Mouse (Mus musculus) fibroblast of lung, adult 2 months (primary cell): Measurements from ENCODE around the gene Slc35b4.

Experiments used
- DNase-seq: peaks from one replicate; pipeline ENCODE4 v3.0.0-alpha.2; 2011; ENCODE audit warnings: low read depth

Slc35b4 gene

DNA sequence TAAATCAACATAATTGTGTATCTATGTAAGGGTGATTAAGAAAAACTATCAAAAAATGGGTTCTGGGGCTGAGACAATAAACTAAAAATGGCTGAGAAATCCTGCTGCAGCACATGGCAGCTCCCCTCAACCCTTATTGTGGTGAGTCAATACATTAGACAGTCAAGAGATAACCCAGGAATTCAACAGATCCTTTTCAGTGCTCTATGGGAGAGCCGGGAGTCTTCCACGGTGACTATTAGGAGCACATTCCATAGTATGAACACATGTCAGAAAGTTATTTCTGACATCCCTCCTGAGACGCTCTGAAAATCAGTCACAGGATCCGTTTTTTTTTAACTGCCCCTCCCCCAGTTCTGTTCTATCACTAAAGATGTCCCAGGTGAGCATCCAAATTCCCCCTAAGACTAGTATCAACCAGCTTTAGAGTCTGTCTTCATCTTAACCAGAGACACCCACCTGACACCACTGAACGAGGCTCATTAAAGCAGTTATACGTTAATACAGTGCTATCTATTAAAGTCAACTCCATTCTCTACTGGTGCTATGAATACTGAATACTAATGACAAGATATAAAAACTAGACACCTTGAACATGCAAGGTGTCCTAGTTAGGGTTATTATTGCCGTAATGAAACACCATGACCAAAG, 5.9 kb downstream of the Slc35b4 start:
- no peak for DNase-seq

GRCm38 (mm10) chr6:34168834-34169233, 8.1 kb downstream of the Slc35b4 start:
- DNase-seq, result no peak

GRCm38 (mm10) chr6:34163014-34163413, 13.9 kb downstream of the Slc35b4 start:
- DNase-seq, result no peak

GRCm38 (mm10) chr6:34162607-34163006, 14.3 kb downstream of the Slc35b4 start:
- DNase-seq, result no peak

GRCm38 (mm10) chr6:34161511-34161910, 15.4 kb downstream of the Slc35b4 start:
- no peak for DNase-seq

- no peak for DNase-seq
Observed at GRCm38 (mm10) chr6:34160816-34161310, 16.0 kb downstream of the Slc35b4 start.

- DNase-seq, result no peak
Observed at GRCm38 (mm10) chr6:34159998-34160815, 16.7 kb downstream of the Slc35b4 start.

DNA sequence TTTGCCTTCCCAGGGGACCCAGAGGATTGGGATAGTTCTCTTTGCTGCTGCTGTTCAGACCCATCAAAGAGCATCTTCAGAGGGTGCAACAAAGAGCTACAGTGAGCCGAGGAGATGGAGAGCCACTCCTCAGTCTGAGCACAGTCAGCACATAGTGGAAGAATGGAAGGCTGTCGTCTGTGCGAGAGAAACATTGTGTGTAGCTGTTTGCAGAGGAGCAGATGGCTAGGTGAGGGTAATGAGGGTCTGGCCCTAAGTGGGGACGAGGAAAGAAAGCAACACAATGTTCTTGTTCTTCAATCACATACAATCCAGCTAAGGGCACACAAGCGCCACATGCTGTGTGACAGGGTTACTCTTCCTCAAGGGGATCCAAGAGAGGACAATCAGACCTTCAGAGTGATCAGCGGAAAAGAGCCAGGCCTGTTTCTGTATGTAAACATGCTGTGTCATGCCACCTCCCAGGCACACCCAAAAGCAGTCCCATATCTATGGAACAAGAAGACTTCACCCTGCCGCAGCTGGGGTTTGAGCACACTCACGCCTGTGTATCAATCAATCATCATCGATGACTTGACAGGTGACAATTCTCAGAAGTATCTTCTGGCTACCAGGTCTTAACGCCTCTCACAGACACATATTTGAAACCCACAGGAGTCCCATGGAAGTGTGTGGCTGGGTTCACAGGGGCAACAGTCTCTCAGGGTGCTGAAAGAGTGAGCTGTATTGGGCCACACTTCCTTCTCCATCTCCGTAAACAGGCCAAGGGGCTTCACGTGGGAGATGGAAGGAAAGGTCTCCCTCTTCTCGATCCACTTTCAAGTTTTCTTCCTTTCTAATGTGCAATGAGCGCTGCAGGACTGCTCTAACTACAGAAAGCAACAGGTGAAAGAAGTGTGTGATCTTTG, 19.8 kb downstream of the Slc35b4 start:
- DNase-seq, result no peak

- DNase-seq, result no peak
Observed at GRCm38 (mm10) chr6:34156057-34156456, 20.9 kb downstream of the Slc35b4 start.

- no peak for DNase-seq
Observed at GRCm38 (mm10) chr6:34155137-34155804, 21.6 kb downstream of the Slc35b4 start.

GRCm38 (mm10) chr6:34154202-34154601, 22.7 kb downstream of the Slc35b4 start:
- peak; percentile 27 for DNase-seq

DNA sequence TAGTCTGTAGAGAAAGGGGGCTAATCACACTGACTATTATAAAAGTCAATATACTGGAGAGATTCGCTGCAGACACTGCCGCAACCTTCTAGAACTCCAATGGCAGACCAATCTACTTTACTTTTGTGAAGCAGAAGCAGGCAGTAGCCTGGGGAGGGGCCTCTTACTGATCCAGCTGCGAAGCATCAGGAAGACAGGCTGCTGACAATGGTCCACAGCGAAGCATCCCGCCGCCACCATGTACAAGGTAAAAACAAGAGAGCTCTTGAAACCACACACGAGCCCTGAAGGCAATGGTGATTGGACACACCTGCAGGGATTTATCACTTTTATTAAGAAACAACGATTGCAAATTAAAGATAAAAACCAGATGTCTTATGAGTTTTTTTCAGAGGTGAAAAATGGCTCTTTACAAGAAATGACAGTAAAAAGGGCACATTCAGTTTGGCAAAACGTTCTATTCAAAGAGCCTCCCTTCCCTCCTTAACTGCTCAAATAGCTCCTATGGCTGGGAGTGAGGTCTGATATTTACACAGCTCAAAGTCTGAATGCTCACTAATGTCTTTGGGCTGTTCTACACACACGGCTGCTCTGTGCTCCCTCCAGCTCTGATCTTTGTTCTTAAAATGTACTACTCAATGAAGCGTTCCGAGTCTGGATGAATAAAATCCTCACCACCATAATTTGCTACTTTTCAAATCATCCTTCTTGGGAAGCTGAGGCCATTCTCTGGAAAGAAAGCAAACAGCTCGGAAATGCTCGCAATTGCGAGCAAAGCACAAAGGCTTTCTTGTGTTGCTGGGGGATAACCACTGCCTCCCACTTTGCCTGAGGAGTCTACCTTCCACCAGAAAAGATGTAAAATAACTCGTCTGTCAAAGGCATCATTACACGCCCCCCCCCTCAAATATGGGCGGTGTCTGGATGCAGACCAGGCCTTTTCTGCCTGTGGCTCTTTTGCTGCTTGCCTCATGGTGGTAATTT, 23.6 kb downstream of the Slc35b4 start:
- DNase-seq, result no peak

- no peak for DNase-seq
Observed at GRCm38 (mm10) chr6:34149821-34150220, 27.1 kb downstream of the Slc35b4 start.

DNA sequence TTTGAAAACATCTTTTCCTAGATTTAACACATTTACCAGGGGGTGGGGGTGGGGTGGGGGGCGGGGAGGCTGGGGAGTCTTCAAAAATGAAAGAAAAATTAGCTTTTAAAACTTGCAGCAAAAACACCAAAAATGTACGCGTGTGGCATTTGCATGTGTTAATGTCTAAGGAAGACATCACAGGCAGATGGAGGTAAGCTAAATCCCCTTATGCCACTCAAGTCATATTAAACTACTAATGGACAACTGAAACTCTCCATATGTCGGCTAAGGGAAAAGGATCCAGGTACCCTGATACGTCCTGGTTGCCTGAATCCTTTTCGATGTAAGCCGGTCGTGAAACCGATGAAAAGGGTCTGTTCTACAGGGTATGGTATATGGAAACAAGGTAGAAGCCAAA, 27.8 kb downstream of the Slc35b4 start:
- no peak for DNase-seq

- DNase-seq, result no peak
Observed at GRCm38 (mm10) chr6:34148639-34149038, 28.3 kb downstream of the Slc35b4 start.

DNA sequence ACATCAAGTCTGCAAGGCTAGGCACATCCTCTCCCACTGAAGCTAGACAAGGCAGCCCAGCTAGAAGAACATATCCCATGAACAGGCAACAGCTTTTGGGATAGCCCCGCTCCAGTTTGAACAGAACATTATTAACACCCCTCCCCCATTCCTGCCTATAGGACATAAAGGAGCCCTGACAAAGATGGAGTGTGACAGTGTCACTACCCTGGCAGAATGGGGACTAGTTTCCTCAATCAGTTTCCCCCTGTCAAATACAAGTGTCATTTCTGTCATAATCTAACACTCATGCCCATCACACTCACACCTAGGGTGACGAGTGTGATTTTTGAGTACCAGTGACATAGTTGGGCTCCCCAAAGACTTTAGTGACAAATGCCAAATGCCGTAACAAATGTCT, 28.9 kb downstream of the Slc35b4 start:
- DNase-seq, result no peak

DNA sequence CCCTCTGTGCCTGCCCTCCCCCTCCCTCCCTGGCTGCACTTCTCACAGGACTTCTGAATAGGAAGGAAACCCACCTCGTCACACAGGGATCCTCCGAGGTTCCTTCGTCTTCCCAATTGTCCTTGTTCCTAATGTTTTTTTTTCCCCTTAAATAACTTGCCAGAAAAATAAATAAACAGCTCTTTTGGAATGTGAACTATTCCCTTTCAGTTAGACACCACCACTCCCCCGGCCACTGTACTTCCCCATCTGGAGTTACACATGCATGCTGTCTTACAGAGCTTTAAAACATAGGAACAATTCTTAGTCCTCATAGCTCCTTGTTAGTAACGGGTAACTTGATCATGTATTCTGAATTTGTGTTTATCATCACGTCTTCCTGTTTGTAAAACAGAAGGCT, 30.9 kb downstream of the Slc35b4 start:
- DNase-seq, result no peak

DNA sequence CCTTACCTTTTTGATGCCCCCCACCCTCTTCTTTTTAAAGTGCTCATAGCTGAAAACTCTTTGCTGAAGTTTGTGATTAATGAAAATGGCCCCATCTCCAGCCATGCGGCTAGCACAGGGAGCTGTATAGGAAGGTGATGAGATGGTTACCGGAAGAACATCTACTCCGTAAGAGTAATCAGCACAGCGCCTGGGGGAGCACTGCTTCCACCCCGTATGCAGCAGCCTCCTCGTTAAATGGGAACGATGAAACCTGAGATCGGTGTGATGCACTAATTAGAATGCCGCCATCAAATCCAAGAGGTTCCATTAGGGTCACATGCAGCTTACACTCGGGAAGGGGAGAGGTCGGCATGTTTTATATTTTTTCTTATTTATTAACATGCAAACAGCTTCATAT, 34.0 kb downstream of the Slc35b4 start:
- no peak for DNase-seq

GRCm38 (mm10) chr6:34138366-34138765, 38.5 kb downstream of the Slc35b4 start:
- no peak for DNase-seq

DNA sequence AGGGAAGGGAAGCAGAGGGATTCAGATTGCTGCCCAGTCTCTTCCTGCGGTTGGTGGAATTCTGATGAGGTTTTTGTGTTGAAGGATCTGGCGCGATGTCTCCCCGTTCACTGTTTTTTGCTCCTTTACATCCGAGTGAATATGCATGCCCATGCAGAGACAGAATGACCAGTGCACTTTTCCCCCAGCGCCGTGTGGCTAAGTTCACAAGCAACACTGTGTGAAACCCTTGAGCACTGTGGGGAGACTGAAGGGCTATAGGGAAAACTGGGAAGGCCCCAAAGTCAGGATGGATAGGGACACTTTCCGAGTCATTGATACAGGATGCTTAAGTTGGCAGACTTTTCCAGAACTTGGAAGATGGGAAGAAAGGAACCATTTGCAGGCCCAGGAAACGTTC, 44.5 kb downstream of the Slc35b4 start:
- no peak for DNase-seq

- DNase-seq, result no peak
Observed at GRCm38 (mm10) chr6:34129261-34129660, 47.6 kb downstream of the Slc35b4 start.
